8 mouse cellular contexts compared by ENCODE assay signal in genomic region chr17:15705303-15706284, GRCm38 (mm10). TPM values are rescaled to one million over a fixed set of nuclear protein-coding genes. Genes with fewer than 3 reads are reported as not detected.
DNase-seq lines count a peak whose midpoint lies in the region.

No protein-coding gene starts in this region.

- DNase-seq in MEL-GATA-1-ER (ENCODE audit: extremely low read depth, low read depth) = peak; percentile 58
- DNase-seq in cerebellum, adult 11-12 months = peak; percentile 59
- DNase-seq in forelimb bud, embryonic 11.5 days (ENCODE audit: low read depth, low spot score) = peak; percentile 48
- DNase-seq in hindbrain, embryonic 10.5 days (ENCODE audit: low spot score) = peak; percentile 63
- peak; percentile 20 to 32 for DNase-seq in layer of hippocampus, postnatal 25 days (ENCODE audit: extremely low spot score in 1 of 2, low spot score in 1 of 2)
- DNase-seq in lung, postnatal 36 days = peak; percentile 77
- peak; percentile 64 for DNase-seq in retina, embryonic 14.5 days (ENCODE audit: low spot score)
- peak; percentile 78 for DNase-seq in thymus, postnatal 4 days

- no peaks in the 10 kb centered on the region for H3K27me3 ChIP-seq in hindbrain, embryonic 10.5 days (ENCODE audit: insufficient read depth, poor library complexity, severe bottlenecking)

- under 1% methylated on average over 89 of the region's 89 CpGs for WGBS in hindbrain, embryonic 10.5 days

- H3K36me3 ChIP-seq in hindbrain, embryonic 10.5 days = peaks cover 40% of the 10 kb centered on the region

- H3K4me3 ChIP-seq in hindbrain, embryonic 10.5 days = peak overlapping the region; percentile 91

- peaks cover 18% of the 10 kb centered on the region for H3K4me1 ChIP-seq in hindbrain, embryonic 10.5 days (replicated peaks)

- peak overlapping the region; percentile 98 for H3K27ac ChIP-seq in hindbrain, embryonic 10.5 days

- no peaks in the 10 kb centered on the region; the same call in 1 of the 2 replicates for H3K9me3 ChIP-seq in hindbrain, embryonic 10.5 days

RNA-seq across cellular contexts. Expression of gene Chd1, which starts 0.8 kb away (rescaled TPM):
- polyA plus RNA-seq in hindbrain, embryonic 10.5 days (2016; fragmentation: Nextera tagmentation; extraction: Ambion mirVana) = 28.8 and 33.4 TPM in 2 replicates
- total RNA-seq in layer of hippocampus, postnatal 25 days (2021) = 10 to 100 TPM; 22.8 to 29.1 TPM

Comparison
In these comparisons a context has a peak if more than half of its experiments do, and no peak if none do; other contexts are left out.
1. Peak in every context shown above with its lines: DNase-seq, H3K4me3 ChIP-seq and H3K27ac ChIP-seq.
2. DNase-seq: peak in every context shown above with its lines; median percentile 78 in thymus, postnatal 4 days; 77 in lung, postnatal 36 days; 64 in retina, embryonic 14.5 days; 63 in hindbrain, embryonic 10.5 days; 59 in cerebellum, adult 11-12 months; 58 in MEL-GATA-1-ER; 48 in forelimb bud, embryonic 11.5 days; 26 in layer of hippocampus, postnatal 25 days.